Mouse (Mus musculus) thymus, adult 2 months (tissue): ENCODE results near the gene Poldip3.

Experiments used
- CTCF ChIP-seq: fragments of 200-500 bp; IDR thresholded peaks from 2 replicates; pipeline ENCODE4 v1.5.1; 2012; ENCODE audit warnings: mild to moderate bottlenecking, control low read depth, low read length, moderate library complexity, borderline replicate concordance; ENCODE audit not compliant: control insufficient read depth, poor library complexity, insufficient read depth; ENCODE audit errors: extremely low read depth
- POLR2A ChIP-seq: fragments of 200-500 bp; IDR thresholded peaks from 2 replicates; pipeline ENCODE4 v1.6.1; 2012; ENCODE audit warnings: mild to moderate bottlenecking, low read length, control low read depth, moderate library complexity; ENCODE audit not compliant: control insufficient read depth, poor library complexity, insufficient read depth; ENCODE audit errors: extremely low read depth

DNA sequence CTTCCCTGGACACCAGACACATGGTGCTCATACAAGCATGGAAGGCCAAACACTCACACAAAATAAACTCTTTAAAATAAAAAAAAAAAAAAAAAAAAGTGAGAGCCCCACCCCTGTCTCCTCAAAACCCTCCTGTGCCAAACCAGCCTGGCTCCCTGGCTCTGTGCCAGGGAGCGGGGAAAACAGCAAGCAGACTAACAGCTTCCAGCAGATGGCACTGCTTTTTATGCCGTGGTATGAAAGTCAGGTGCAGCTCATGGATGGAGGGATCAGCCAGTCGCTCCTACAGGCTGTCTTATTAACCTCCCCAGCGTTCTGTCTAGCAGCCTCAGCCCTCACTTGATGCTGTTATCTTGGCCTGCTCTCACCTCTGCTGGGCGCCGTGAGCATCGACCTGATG, 30.8 kb downstream of the Poldip3 start:
- no peak for TF ChIP-seq POLR2A
- 0 out of 2 replicates have a peak, but pooled peaks have one; percentile 22 for TF ChIP-seq CTCF
